Mouse (Mus musculus): ENCODE data around the gene Rab1b. TPM values are rescaled to one million over a fixed set of nuclear protein-coding genes. Genes with fewer than 3 reads are reported as not detected.

Rab1b gene
- total RNA-seq, 1 experiment from 2014 or later, result 87.3 TPM

DNA sequence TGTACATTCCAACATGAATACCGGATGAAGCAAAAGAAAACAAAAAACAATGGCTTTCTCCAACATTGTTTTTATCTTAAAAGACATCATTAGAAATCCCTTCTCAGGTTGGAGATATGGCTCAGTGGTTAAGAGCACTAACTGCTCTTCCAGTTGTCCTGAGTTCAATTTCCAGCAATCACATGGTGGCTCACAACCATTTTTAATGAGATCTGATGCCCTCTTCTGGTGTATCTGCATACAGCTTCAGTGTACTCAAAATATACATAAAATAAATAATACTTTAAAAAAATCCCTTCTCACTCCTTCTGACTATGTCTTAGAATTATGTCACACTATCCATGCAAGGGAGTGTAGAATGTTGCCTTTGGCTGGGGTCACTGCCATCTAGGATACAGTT is 27.6 kb downstream of the Rab1b start:
- no peak for ATAC-seq (replicated peaks; ENCODE audit: insufficient number of reproducible peaks, low FRiP score, low TSS enrichment, poor library complexity, severe bottlenecking)

DNA sequence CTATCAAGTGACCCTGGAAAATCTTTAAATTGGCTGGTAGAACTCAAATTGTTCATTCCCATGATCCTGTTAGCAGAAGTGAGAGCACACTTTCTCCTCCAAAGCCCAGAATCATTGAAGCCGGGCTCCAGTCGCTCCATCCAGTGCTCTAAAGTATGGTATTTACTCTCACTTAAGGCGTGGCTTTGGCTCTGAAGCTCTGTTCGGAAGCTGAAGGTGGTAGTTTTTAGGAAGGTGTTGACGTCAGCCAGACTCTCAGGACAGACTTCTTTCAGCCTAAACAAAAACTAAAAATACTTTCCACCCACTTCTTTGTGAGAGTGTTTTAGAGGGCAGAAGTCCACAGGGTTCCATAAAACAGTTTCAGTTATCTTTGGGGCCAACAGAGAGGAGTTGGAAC is 33.4 kb downstream of the Rab1b start:
- no peak for ATAC-seq (replicated peaks; ENCODE audit: insufficient number of reproducible peaks, low FRiP score, low TSS enrichment, poor library complexity, severe bottlenecking)

DNA sequence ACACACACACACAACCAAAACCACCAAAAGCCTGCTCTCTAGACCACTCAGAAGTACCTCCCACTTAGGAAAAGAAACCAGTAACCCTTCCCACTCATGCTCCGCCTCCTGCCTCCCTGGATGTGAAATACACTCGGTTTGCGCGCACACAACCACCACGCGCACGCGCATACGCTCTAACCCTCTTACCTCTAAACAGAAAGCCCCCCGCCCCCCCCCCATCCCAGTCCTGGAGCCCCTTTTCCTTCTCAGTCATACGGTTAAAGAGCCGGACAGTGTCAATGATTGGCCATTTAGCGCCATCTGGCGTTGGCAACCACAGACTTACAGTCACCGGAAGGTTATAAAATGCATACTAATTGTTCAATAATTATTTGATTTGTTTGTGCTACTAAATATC is 33.8 kb downstream of the Rab1b start:
- no peak for ATAC-seq (replicated peaks; ENCODE audit: insufficient number of reproducible peaks, low FRiP score, low TSS enrichment, poor library complexity, severe bottlenecking)

- ATAC-seq (replicated peaks; ENCODE audit: insufficient number of reproducible peaks, low FRiP score, low TSS enrichment, poor library complexity, severe bottlenecking), result no peak
Measured at GRCm38 (mm10) chr19:5072389-5073019, 34.4 kb downstream of the Rab1b start.

DNA sequence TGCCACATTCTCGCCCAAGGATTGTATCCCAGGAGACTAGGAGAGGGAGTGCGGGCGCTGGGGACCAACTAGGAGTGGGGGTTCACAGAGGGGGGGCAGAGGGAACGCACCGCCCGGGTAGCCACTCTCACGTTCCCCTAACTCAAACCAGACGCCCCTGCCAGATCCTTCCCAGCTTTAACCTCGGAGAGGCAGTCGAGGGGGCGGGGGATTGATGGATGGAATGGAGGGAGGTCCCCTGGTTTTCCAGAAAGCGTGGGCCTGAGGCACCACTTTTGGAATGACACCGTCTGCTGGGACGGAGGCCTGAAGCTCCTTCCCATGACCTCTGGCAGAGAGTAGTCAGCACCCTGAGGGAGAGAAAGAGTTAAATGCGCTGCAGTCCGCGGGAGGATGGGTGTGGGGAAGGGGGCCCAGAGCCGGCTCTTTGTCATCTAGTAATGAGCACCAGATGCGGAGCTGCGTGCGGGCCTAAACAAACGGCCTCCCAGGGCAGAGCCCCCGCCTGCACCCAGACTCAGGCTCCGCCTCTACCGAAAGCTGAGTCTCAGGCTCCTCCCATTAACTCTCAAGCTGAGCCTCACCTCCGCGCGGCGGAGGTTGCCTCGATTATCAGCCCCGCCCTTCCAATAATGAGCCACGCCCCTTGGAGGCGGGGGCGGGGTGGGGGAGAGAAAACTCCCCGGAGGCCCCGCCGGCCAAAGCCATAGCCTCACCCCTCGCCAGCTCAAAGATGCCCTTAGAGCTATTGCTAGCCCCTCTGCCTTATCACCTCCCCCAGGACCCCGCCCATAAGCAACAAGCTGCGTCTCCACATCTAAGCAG is 35.1 kb downstream of the Rab1b start:
- ATAC-seq (replicated peaks; ENCODE audit: insufficient number of reproducible peaks, low FRiP score, low TSS enrichment, poor library complexity, severe bottlenecking), result peak; percentile 51

GRCm38 (mm10) chr19:5071077-5071476 is 35.8 kb downstream of the Rab1b start:
- ATAC-seq (replicated peaks; ENCODE audit: insufficient number of reproducible peaks, low FRiP score, low TSS enrichment, poor library complexity, severe bottlenecking), result no peak

- no peak for ATAC-seq (replicated peaks; ENCODE audit: insufficient number of reproducible peaks, low FRiP score, low TSS enrichment, poor library complexity, severe bottlenecking)
Measured at GRCm38 (mm10) chr19:5069978-5070377, 36.9 kb downstream of the Rab1b start.

- ATAC-seq (replicated peaks; ENCODE audit: insufficient number of reproducible peaks, low FRiP score, low TSS enrichment, poor library complexity, severe bottlenecking), result no peak
Measured at GRCm38 (mm10) chr19:5069486-5069885, 37.4 kb downstream of the Rab1b start.

- ATAC-seq (replicated peaks; ENCODE audit: insufficient number of reproducible peaks, low FRiP score, low TSS enrichment, poor library complexity, severe bottlenecking), result no peak
Measured at GRCm38 (mm10) chr19:5068570-5069234, 38.2 kb downstream of the Rab1b start.

DNA sequence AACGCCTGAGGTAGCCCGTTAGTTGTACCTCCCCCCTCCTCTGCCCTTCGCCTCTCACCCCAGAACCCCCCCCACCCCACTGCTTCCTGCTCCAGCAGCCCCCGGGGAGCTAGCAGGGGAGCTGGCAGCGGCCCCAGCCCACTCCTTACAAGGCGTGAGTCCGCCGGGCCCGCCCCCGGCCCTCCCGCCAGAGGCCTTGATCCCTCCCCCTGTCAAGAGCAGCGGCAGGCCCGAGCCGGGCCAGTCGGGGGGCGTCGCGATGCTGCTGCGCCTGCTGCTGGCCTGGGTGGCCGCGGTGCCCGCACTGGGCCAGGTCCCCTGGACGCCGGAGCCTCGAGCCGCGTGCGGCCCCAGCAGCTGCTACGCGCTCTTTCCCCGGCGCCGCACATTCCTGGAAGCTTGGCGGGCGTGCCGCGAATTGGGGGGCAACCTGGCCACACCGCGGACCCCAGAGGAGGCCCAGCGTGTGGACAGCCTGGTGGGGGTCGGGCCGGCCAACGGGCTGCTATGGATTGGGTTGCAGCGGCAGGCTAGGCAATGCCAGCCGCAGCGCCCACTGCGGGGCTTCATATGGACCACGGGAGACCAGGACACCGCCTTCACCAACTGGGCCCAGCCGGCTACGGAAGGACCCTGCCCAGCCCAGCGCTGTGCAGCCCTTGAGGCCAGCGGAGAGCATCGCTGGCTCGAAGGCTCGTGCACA is 38.9 kb downstream of the Rab1b start, which contains the start of gene Cd248:
TSS of gene Cd248 (plus strand) at position 212 of the 703 bp plus-strand sequence.
- ATAC-seq (replicated peaks; ENCODE audit: insufficient number of reproducible peaks, low FRiP score, low TSS enrichment, poor library complexity, severe bottlenecking), result no peak

GRCm38 (mm10) chr19:5067040-5067799 is 39.7 kb downstream of the Rab1b start:
- no peak for ATAC-seq (replicated peaks; ENCODE audit: insufficient number of reproducible peaks, low FRiP score, low TSS enrichment, poor library complexity, severe bottlenecking)

DNA sequence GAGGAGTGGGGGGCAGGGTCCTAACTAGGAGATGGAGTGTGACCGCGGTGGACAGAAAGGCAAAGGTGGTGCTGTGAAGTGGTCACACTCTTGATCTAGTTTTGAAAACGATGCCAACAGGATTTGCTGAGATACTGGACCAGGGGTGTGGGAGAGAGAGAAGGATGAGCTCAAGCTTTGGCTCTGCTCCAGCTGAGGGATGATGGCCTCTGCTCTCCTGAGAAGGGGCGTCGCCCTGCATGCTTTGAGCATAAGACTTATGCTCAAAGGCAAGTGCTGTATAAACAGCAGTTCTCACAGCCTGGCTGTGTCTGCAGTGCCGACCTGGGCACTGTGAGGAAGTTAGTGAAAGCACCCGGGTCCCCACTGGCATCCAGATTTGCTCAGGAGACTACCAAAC is 41.8 kb downstream of the Rab1b start:
- no peak for ATAC-seq (replicated peaks; ENCODE audit: insufficient number of reproducible peaks, low FRiP score, low TSS enrichment, poor library complexity, severe bottlenecking)

- no peak for ATAC-seq (replicated peaks; ENCODE audit: insufficient number of reproducible peaks, low FRiP score, low TSS enrichment, poor library complexity, severe bottlenecking)
Measured at GRCm38 (mm10) chr19:5062446-5062845, 44.4 kb downstream of the Rab1b start.

DNA sequence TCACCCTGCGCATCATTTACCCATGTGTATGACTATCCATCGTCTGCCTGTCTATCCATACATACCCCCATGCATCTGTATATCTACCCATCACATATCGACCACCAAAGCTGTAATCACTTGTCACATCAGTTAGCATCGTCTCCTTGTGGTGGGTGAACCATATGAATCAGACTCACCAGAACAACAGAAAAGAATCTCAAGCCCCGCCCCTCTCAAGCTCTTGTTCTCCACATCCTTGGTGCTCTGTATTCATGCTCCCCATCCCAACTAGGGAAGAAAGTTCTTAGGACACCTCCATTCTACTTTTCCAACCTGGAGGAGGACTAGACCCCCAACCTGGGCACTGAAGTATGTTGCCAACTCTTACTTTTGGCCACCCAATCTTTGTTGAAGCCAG is 44.8 kb downstream of the Rab1b start:
- no peak for ATAC-seq (replicated peaks; ENCODE audit: insufficient number of reproducible peaks, low FRiP score, low TSS enrichment, poor library complexity, severe bottlenecking)

- no peak for ATAC-seq (replicated peaks; ENCODE audit: insufficient number of reproducible peaks, low FRiP score, low TSS enrichment, poor library complexity, severe bottlenecking)
Measured at GRCm38 (mm10) chr19:5060365-5061330, 46.2 kb downstream of the Rab1b start.

- no peak for ATAC-seq (replicated peaks; ENCODE audit: insufficient number of reproducible peaks, low FRiP score, low TSS enrichment, poor library complexity, severe bottlenecking)
Measured at GRCm38 (mm10) chr19:5058801-5059771, 47.8 kb downstream of the Rab1b start.

All from monocyte, adult 5-6 weeks (primary cell).